Mouse (Mus musculus) spleen, adult 2 months (tissue): ENCODE data around the gene Nit1.

Source experiments
- CTCF ChIP-seq: fragments of 200-500 bp; IDR thresholded peaks from 2 replicates; pipeline ENCODE4 v1.5.1; 2011; ENCODE audit warnings: mild to moderate bottlenecking, inconsistent platforms; ENCODE audit not compliant: insufficient read depth, insufficient read length, insufficient replicate concordance; ENCODE audit errors: extremely low read depth
- POLR2A ChIP-seq: fragments of 200-500 bp; IDR thresholded peaks from 2 replicates; pipeline ENCODE4 v1.6.1; 2011; ENCODE audit warnings: low read depth, low read length, inconsistent platforms

GRCm38 (mm10) chr1:171319748-171320147 is 25.7 kb downstream of the Nit1 start:
- TF ChIP-seq CTCF (no peak), POLR2A (no peak)
